Mouse (Mus musculus): ENCODE data around the gene Szrd1.
A peak's percentile ranks its signal among the peaks of the same experiment; 100 is the strongest.

Gene Szrd1

GRCm38 (mm10) chr4:141113831-141114230, 25.7 kb downstream of the Szrd1 start:
- DNase-seq = no peak

GRCm38 (mm10) chr4:141108196-141108732, 31.3 kb downstream of the Szrd1 start:
- no peak for DNase-seq

- no peak for DNase-seq
Observed at GRCm38 (mm10) chr4:141106526-141107183, 32.9 kb downstream of the Szrd1 start.

GRCm38 (mm10) chr4:141101855-141102254, 37.7 kb downstream of the Szrd1 start:
- DNase-seq = peak in 1 of 2 experiments; percentile 59

DNA sequence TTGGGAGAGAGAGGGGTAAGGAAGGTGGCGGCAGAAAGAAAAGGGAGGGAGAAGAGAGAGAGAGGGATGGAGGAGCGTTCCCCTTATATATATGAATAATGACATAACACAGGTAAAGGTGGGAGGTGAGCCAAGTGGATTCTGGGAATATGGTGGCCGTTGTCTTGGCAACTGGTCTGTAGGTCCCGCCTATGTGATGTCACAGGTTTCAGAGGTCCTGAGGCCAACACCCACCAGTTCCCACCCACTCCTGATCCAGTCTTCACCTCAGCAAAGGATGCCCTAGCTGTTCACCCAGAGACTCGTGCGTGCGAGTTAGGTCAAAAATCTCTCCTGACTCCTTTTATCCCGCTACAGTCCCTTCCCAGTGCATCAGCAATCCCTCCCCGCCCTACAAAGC, 38.3 kb downstream of the Szrd1 start:
- no peak for DNase-seq

- DNase-seq = no peak
Observed at GRCm38 (mm10) chr4:141099956-141100355, 39.6 kb downstream of the Szrd1 start.

DNA sequence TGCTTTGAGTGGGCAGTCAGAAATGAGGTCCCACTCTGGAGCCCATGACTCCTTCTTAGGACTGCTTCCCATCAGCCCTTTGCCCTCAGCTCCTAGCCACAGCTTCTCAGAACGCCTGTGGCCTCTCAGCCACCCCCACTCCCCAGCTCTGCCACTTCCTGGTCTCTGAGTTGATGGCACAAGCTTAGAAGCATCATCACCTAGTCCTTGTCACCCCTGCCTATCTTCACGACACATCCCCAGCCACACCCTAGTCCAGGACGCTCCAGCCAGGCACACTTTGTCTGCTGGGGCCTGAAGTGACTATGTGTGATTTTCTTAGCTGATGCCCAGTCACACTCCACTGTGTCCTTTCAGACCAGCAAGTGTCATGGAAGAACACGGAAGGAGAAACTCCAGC, 40.6 kb downstream of the Szrd1 start:
- DNase-seq = no peak

- DNase-seq = no peak
Observed at GRCm38 (mm10) chr4:141096710-141097109, 42.9 kb downstream of the Szrd1 start.

GRCm38 (mm10) chr4:141095016-141095415, 44.6 kb downstream of the Szrd1 start:
- DNase-seq = peak; percentile 32 to 33

DNA sequence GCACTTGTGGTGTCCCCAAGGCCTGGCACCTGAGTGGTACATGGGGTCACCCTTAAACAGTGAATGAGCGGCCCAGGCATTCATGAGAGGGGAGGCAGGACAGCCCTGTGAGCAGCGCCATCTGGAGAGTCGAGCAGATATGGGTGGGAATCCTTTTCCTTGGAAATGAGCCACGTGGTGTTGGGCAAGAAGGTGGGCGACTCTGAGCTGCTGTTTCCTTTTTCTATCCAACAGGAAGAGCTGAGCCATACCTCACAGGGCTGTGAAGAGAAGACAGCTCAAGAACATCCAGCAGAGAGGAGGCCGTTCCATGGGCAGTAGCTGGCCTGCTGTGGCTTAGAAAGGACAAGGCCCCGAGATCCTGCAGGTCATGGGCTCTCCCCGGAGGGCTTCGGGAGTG, 50.9 kb downstream of the Szrd1 start:
- no peak for DNase-seq

DNA sequence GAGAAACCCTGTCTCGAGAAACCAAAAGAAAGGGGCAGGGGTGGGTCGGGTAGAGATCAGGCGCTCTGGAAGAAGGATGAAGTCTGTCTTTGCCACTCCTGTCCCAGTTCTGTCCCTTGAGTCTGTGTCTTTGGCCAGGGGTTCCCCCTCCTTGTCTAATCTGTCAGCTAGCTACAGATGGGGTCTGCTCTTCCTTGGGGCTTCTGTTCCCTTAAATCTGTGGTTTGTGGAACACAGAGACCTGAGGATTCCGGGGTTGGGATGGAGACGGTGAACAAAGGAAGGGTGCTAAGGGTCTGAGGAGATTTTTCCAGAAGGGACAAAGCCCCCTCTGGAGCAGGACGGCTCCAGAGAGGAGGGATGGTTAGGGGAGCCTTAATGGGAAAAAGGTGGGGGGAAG, 51.5 kb downstream of the Szrd1 start, which contains the start of gene Spata21:
Gene Spata21, plus strand, starts transcription at position 301 of the 400 bp plus-strand sequence.
- DNase-seq = no peak

DNA sequence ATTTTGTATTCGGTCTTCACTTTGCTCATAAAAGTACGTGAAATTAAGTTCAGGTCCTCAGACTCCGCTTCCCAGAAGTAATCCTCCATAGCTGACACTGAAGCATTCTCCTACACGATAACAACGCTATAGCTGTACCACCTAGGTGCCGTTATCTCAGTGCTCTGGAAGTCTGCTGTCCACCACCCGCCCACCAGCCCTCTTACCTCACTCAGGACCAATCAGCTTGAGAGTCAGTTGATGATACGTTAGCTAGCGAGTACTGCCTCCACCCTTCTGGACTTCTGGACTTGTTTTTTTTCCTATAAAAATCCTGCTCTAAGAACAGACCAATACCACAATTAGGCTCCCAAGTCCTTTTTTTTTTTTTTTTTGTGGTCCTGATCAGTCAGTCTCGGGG, 52.7 kb downstream of the Szrd1 start:
- DNase-seq = no peak

DNA sequence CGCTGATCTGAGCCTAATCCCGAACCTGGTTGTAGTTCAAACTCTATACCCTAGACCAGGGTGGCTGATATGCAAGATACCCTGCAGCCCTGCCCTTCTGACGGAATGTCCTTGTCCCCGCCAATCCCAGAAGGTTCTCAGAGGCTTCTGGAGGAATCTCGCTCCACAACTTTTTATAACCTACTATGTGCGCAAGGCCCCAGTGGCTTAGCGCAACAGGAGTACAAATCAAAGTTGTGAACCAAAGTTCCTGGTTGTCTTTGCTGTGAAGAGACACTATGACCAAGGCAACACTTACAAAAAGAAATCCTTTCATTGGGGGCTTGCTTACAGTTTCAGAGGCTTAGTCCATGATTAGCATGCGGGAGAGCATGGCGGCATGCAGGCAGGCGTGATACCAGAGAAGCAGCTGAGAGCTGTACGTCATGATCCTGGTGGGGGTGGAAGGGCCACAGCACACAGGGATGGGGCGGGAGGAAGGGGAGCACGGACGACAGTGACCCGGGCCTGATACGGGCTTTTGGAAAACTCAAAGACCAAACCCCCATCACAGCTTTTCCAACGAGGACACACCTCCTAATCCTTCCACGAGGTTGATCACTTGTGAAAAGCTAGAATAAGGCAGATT, 61.0 kb downstream of the Szrd1 start:
- DNase-seq = no peak

GRCm38 (mm10) chr4:141077681-141078509, 61.7 kb downstream of the Szrd1 start, which contains the start of gene Necap2:
Gene Necap2, minus strand, starts transcription at chr4:141078357.
- peak; percentile 93 to 95 for DNase-seq

DNA sequence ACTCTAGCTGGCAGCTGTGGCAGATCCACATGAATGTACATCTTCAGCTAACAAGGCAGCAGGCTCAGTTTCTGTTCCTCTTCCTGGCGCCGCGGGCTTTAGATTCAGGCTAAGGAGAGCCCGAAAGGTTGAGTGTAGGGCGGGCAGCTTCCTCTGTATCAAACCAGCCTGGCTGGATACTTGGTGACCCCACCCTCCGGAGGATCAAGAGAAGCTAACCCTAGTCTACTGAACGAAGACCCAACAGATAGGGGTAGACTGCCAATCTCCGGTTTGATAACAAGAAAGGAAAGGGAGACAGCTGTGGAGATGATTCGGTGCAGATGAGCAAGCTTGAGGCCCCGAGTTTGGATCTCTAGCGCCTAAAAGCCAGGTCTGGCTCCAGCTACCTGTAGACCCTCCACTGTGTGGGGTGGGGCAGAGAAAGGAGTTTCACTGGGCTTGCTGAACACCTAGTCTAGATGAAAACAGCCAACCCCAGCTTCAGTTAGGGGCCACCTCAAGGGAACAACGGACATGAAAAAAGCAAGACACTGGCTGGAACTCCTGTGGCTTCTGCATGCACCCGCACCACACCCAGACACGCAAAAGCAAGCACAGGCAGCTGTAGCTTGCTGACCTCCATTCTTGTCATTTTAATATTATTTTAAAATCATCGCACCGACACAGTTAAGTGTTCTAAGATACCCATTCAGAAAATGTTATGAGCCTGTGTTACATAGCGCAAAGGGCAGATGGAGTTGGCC, 62.6 kb downstream of the Szrd1 start:
- no peak for DNase-seq

DNA sequence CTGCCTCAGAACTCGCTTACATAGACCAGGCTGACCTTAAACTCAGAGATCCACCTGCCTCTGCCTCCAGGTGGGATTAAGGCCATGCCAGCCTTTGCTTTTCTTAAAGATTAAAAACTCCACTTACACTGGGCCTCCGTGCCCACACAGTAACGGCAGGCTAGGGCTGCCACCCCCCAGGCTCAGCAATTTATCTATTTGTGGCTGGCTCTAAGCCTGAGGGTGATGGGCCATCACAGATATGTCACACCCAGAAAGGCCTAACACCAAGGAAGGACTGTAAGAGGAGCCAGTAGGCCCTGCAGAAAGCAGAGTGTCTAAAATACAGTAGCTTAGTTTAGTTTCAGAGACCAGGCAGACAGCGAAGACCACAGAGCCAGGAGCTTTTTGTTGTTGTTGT, 65.5 kb downstream of the Szrd1 start:
- no peak for DNase-seq

DNA sequence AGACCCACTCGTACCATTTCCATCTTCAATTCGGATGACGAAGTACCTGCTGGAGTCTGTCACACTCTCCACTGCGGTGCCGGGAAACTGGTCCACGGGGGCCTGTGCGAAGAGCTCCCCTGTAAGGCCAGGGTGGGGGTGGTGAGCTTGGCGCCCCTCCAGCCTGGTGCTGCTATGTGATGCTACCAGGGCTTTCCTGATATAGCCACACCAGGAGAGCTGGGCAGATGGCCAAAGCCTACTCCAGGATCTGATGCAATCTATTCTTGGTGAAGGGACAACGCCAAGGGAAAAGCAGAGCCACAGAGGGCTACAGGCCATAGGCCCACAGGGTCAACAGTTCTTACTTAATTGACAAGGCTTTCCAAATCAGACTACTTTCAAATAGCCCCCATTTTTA, 65.9 kb downstream of the Szrd1 start:
- DNase-seq = no peak

GRCm38 (mm10) chr4:141072502-141072901, 67.1 kb downstream of the Szrd1 start:
- no peak for DNase-seq

DNA sequence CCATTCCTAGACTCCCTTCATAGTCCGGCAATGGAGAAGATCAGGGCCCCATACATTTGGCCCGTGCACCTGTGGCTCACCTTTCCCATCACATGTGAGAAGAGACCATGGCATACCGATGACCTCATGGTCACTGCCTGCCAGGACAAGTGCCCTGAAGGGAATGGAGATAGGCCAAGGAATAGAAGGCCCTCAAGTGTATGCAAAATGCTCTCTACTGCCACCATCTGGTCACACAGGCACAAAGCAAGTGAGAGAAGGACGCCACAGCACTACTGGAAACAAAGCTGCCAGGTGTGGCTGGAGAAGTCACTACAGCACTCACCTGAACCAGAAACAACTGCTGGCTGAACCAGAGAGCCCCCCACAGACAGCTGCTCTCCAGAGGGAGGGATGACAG, 69.8 kb downstream of the Szrd1 start:
- peak; percentile 66 for DNase-seq

- no peak for DNase-seq
Observed at GRCm38 (mm10) chr4:141068655-141069054, 70.9 kb downstream of the Szrd1 start.

DNA sequence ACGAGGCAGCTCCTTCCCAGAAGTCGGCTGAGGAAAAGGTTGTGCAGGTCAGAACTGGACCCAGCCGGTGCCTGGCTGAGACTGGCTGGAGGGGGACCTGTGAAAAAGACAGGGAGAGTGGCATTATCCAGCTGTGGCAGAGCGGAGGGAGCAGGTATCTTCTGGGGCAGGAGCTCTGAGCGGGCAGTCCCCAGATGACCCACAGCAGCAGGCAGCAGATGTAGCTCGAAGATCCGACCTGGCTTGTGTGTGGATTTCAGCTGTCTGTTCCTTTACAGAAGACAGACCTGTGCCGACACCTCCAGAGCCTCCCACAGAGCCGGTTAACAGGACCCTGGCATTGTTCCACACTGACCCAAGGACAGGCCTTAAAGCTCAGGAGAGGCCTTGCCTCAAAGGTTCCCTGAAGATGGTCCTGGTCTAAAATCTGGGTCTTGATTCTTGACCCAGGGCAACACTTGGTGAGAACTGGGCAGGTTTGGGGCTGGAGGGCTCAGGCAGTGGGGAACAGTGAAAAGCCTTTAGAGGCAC, 72.0 kb downstream of the Szrd1 start:
- peak in 1 of 2 experiments; percentile 42 for DNase-seq

All from kidney, adult 8-10 months (tissue).